Mouse (Mus musculus): ENCODE results near the gene Fam216b.

DNA sequence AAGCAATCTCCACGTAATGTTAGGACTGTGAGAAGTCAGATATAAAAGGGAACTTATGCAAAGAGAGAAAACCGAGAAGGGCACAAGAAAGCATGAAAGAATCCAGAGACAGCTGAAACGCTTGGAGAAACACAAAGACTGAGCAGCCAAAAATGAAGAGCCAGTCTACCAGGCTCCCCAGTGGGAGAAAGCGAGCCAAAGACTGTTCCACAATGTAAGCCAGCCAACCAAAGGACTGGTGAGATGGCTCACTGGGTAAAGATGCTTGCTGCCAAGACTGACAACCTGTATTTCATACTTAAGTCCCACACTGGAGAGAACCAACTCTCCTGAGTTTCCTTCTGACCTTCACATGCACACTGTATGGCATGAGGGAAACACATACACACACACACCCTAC, 784 bp upstream of the Fam216b start:
- TF ChIP-seq MYOD1 (IDR thresholded peaks at IDR 0.05; ENCODE audit: control insufficient read depth in 1 of 3, insufficient read length in 2 of 3, low read depth in 2 of 3) (no peak), POLR2A (IDR thresholded peaks at IDR 0.05; ENCODE audit: insufficient read length, low read depth) (no peak), USF1 (IDR thresholded peaks at IDR 0.05; ENCODE audit: low read depth) (no peak), E2F4 (IDR thresholded peaks at IDR 0.05; ENCODE audit: insufficient read depth) (no peak)

Data from myocyte (in vitro differentiated cells).